Mouse (Mus musculus): ENCODE measurements around the gene Maz. TPM values are rescaled to one million over a fixed set of nuclear protein-coding genes. Genes with fewer than 3 reads are reported as not detected.
A peak's percentile ranks its signal among the peaks of the same experiment; 100 is the strongest.

Maz gene
- polyA plus RNA-seq, 1 experiment from 2014 or later: 36.1 TPM

- TF ChIP-seq EP300 (IDR thresholded peaks at IDR 0.05): no peak
- TF ChIP-seq CTCF (IDR thresholded peaks at IDR 0.05): 0 out of 2 replicates have a peak, but pooled peaks have one; percentile 9
- peak; percentile 8 for ATAC-seq
- WGBS: 2% methylated on average over 11 of the region's 48 CpGs
- DNase-seq (ENCODE audit: low spot score): peak; percentile 76
- H3K4me1 ChIP-seq (ENCODE audit: insufficient read depth, low read depth, low read length): peaks cover 22% of the 10 kb centered on the region; the same call in 1 of the 2 replicates
- H3K27ac ChIP-seq (ENCODE audit: low read length): peak overlapping the region; percentile 96
- peak overlapping the region; percentile 79 for H3K9ac ChIP-seq (replicated peaks; ENCODE audit: low read depth)
- H3K9me3 ChIP-seq (ENCODE audit: low read length): no peaks in the 10 kb centered on the region
- peak overlapping the region; percentile 94 for H3K4me2 ChIP-seq (replicated peaks; ENCODE audit: low read depth, low read length)
- H3K27me3 ChIP-seq (replicated peaks; ENCODE audit: insufficient read depth, low read length): no peaks in the 10 kb centered on the region
- peak overlapping the region; percentile 92 for H3K4me3 ChIP-seq (ENCODE audit: low read depth, low read length)
- H3K36me3 ChIP-seq (ENCODE audit: insufficient read depth, low read length): no peaks in the 10 kb centered on the region; the same call in 1 of the 2 replicates
These were observed 656 bp downstream of the Maz start for GRCm38 (mm10) chr7:127026161-127026600.

- peak; percentile 51 for DNase-seq (ENCODE audit: low spot score)
- no peak for ATAC-seq
- Histone ChIP-seq H3K27ac (ENCODE audit: low read length) (peak overlapping the region; percentile 96), H3K4me1 (ENCODE audit: insufficient read depth, low read depth, low read length) (peaks cover 22% of the 10 kb centered on the region; the same call in 1 of the 2 replicates), H3K27me3 (replicated peaks; ENCODE audit: insufficient read depth, low read length) (no peaks in the 10 kb centered on the region), H3K4me3 (ENCODE audit: low read depth, low read length) (peak overlapping the region; percentile 92), H3K36me3 (ENCODE audit: insufficient read depth, low read length) (no peaks in the 10 kb centered on the region; the same call in 1 of the 2 replicates), H3K9me3 (ENCODE audit: low read length) (no peaks in the 10 kb centered on the region), H3K9ac (replicated peaks; ENCODE audit: low read depth) (peak overlapping the region; percentile 79), H3K4me2 (replicated peaks; ENCODE audit: low read depth, low read length) (peak overlapping the region; percentile 94)
- no peak for TF ChIP-seq EP300 (IDR thresholded peaks at IDR 0.05)
- TF ChIP-seq CTCF (IDR thresholded peaks at IDR 0.05): no peak
- 0% methylated on average over 35 of the region's 65 CpGs for WGBS
These were observed 1.2 kb downstream of the Maz start for GRCm38 (mm10) chr7:127025556-127026160.

GRCm38 (mm10) chr7:127024755-127025555, 1.9 kb downstream of the Maz start:
- TF ChIP-seq EP300 (IDR thresholded peaks at IDR 0.05) (no peak), CTCF (IDR thresholded peaks at IDR 0.05) (peak; percentile 91)
- H3K4me2 ChIP-seq (replicated peaks; ENCODE audit: low read depth, low read length): peak overlapping the region; percentile 94
- H3K27ac ChIP-seq (ENCODE audit: low read length): peak overlapping the region; percentile 96
- DNase-seq (ENCODE audit: low spot score): peak; percentile 94
- H3K27me3 ChIP-seq (replicated peaks; ENCODE audit: insufficient read depth, low read length): no peaks in the 10 kb centered on the region
- no peaks in the 10 kb centered on the region; the same call in 1 of the 2 replicates for H3K36me3 ChIP-seq (ENCODE audit: insufficient read depth, low read length)
- H3K4me1 ChIP-seq (ENCODE audit: insufficient read depth, low read depth, low read length): peaks cover 22% of the 10 kb centered on the region; the same call in 1 of the 2 replicates
- peak overlapping the region; percentile 92 for H3K4me3 ChIP-seq (ENCODE audit: low read depth, low read length)
- WGBS: under 1% methylated on average over 25 of the region's 30 CpGs
- H3K9ac ChIP-seq (replicated peaks; ENCODE audit: low read depth): peak overlapping the region; percentile 79
- peak; percentile 40 for ATAC-seq
- H3K9me3 ChIP-seq (ENCODE audit: low read length): no peaks in the 10 kb centered on the region

- no peak overlapping the region for H3K9ac ChIP-seq (replicated peaks; ENCODE audit: low read depth)
- ATAC-seq: no peak
- no peaks in the 10 kb centered on the region for H3K9me3 ChIP-seq (ENCODE audit: low read length)
- peak overlapping the region; percentile 94 for H3K4me2 ChIP-seq (replicated peaks; ENCODE audit: low read depth, low read length)
- H3K4me3 ChIP-seq (ENCODE audit: low read depth, low read length): peak overlapping the region; percentile 92
- no peaks in the 10 kb centered on the region for H3K27me3 ChIP-seq (replicated peaks; ENCODE audit: insufficient read depth, low read length)
- DNase-seq (ENCODE audit: low spot score): no peak
- no peaks in the 10 kb centered on the region; the same call in 1 of the 2 replicates for H3K36me3 ChIP-seq (ENCODE audit: insufficient read depth, low read length)
- 15% methylated on average over 19 of the region's 19 CpGs for WGBS
- peak overlapping the region; percentile 96 for H3K27ac ChIP-seq (ENCODE audit: low read length)
- H3K4me1 ChIP-seq (ENCODE audit: insufficient read depth, low read depth, low read length): peaks cover 22% of the 10 kb centered on the region; the same call in 1 of the 2 replicates
- no peak for TF ChIP-seq CTCF (IDR thresholded peaks at IDR 0.05)
- TF ChIP-seq EP300 (IDR thresholded peaks at IDR 0.05): no peak
These were observed 2.7 kb downstream of the Maz start for GRCm38 (mm10) chr7:127023896-127024690.

- H3K9me3 ChIP-seq (ENCODE audit: low read length): no peaks in the 10 kb centered on the region
- WGBS: 67% methylated on average over 11 of the region's 13 CpGs
- no peak overlapping the region for H3K27ac ChIP-seq (ENCODE audit: low read length)
- no peak for ATAC-seq
- no peaks in the 10 kb centered on the region; the same call in 1 of the 2 replicates for H3K36me3 ChIP-seq (ENCODE audit: insufficient read depth, low read length)
- no peak overlapping the region for H3K4me3 ChIP-seq (ENCODE audit: low read depth, low read length)
- H3K27me3 ChIP-seq (replicated peaks; ENCODE audit: insufficient read depth, low read length): no peaks in the 10 kb centered on the region
- no peak overlapping the region for H3K9ac ChIP-seq (replicated peaks; ENCODE audit: low read depth)
- DNase-seq (ENCODE audit: low spot score): no peak
- TF ChIP-seq EP300 (IDR thresholded peaks at IDR 0.05) (no peak), CTCF (IDR thresholded peaks at IDR 0.05) (no peak)
- H3K4me1 ChIP-seq (ENCODE audit: insufficient read depth, low read depth, low read length): peaks cover 22% of the 10 kb centered on the region; the same call in 1 of the 2 replicates
- 0 out of 2 replicates have a peak overlapping the region, but pooled peaks have one; percentile 94 for H3K4me2 ChIP-seq (replicated peaks; ENCODE audit: low read depth, low read length)
These were observed 3.6 kb downstream of the Maz start for GRCm38 (mm10) chr7:127023272-127023691.

Measured in lung, postnatal 0 days (tissue).